Mouse (Mus musculus): ENCODE data around the gene Cyp17a1. TPM values are rescaled to one million over a fixed set of nuclear protein-coding genes. Genes with fewer than 3 reads are reported as not detected.

Cyp17a1 gene
- polyA plus RNA-seq, 1 experiment: not detected

DNA sequence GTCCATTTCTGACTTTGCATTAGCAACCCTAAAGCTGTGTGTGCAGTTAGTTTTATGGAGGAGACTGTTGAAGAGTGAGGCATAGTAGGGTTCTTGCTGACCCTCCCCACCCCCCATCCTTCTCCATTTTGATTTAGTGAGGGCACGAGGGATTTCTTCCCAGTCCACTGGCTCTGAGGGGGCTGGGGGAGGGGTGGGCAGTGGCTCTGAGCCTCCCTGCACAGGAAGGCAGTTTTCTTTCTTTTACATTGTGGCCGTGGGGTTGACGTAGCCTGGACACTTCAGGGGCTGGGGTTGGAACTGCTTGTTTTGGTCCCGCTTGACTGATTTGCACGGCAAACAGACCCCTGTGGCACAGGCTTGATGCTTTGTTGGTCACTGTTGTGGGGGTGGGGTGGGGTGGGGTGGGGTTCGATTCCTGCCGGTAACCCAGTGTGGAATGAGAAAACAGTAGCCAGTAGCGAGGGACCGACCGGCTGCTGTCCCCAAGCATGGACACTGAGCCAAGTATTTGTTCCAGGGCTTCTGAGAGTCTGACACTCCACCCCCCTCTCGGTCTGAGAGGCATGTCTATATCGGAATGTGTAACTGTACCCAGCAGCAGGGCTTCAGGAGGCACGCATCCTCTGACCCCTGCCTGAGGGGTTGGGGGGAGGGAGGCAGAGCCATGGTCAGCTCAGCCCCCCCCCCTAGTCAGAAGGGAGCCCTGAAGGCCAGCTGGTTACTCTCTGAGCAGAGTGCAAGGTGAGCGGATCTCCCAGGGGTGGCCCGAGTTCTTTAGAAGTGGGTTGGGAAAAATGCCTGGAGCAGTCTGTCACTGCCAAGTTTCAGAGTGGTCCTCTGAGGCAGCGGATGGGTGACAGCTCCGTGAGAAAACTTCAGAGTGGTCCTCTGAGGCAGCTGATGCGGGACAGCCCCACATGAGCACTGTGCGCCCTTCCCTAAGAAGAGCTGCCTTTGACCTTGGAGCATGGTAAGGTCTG lies 48.9 kb downstream of the Cyp17a1 start:
- TF ChIP-seq POLR2A (IDR thresholded peaks at IDR 0.05; ENCODE audit: insufficient read depth, low read depth, low read length) (no peak), CTCF (IDR thresholded peaks at IDR 0.05; ENCODE audit: insufficient read depth, low read depth, low read length) (no peak)
- 50% methylated on average over 19 of the region's 19 CpGs for WGBS
- Histone ChIP-seq H3K27ac (ENCODE audit: insufficient read depth, low read depth, low read length) (no peak overlapping the region), H3K4me1 (ENCODE audit: control insufficient read depth, insufficient read depth, low read length) (peaks cover 53% of the 10 kb centered on the region), H3K4me3 (ENCODE audit: insufficient read depth, low read depth, low read length) (no peak overlapping the region)

DNA sequence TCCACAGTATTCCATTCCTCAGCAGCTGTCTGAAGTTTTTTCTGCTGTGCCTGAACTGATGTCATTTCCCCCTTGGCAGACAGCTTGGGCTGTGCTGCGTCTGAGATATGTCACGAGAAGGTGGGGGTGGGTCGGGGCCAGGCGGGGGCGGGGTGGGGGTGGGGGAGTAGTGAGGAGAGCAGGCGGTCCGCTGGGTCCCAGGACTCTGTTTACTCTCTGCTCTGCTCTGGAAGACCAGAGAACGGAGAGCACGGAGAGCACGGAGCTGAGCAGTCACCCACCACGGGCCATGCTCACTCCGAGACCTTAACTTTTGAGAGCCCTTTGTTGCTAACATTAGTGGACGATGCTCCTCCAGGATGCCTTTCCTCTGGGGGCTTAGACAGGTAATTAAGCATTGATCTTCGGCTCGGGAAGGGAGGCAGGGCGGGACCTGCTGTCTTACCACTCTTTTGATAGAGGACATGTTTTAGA lies 49.7 kb downstream of the Cyp17a1 start:
- H3K27ac ChIP-seq (ENCODE audit: insufficient read depth, low read depth, low read length): no peak overlapping the region
- H3K4me1 ChIP-seq (ENCODE audit: control insufficient read depth, insufficient read depth, low read length): peaks cover 62% of the 10 kb centered on the region
- no peak for TF ChIP-seq CTCF (IDR thresholded peaks at IDR 0.05; ENCODE audit: insufficient read depth, low read depth, low read length)
- H3K4me3 ChIP-seq (ENCODE audit: insufficient read depth, low read depth, low read length): no peak overlapping the region
- 24% methylated on average over 16 of the region's 16 CpGs for WGBS

DNA sequence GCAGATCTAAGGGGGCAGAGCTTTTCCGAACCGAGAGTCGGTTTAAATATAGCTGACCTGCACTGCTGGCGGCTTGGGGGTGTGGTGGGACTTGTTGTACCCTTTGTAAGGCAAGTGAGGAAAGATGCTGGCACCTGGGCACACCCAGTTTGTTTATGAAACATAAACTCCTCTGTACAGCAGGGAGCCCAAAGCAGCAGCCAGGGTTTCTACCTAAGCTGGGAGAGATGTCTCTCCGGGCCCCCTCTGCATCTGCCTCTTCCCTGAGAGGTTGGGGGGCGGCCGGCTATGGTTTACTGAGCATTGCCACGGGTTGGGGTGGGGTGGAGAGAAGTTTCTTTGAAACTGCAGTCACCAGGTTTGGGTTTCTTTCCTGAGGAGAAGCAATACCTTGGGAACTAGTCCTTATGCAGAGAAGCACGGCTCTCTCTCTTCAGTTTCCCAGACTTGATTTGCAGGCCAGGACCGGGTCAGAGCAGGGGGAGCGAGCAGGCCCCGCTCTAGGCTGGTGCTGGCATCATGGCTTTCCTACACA lies 50.2 kb downstream of the Cyp17a1 start:
- peaks cover 65% of the 10 kb centered on the region for H3K4me1 ChIP-seq (ENCODE audit: control insufficient read depth, insufficient read depth, low read length)
- no peak for TF ChIP-seq CTCF (IDR thresholded peaks at IDR 0.05; ENCODE audit: insufficient read depth, low read depth, low read length)
- no peak for TF ChIP-seq POLR2A (IDR thresholded peaks at IDR 0.05; ENCODE audit: insufficient read depth, low read depth, low read length)
- no peak overlapping the region for H3K4me3 ChIP-seq (ENCODE audit: insufficient read depth, low read depth, low read length)
- H3K27ac ChIP-seq (ENCODE audit: insufficient read depth, low read depth, low read length): no peak overlapping the region
- 29% methylated on average over 12 of the region's 12 CpGs for WGBS

DNA sequence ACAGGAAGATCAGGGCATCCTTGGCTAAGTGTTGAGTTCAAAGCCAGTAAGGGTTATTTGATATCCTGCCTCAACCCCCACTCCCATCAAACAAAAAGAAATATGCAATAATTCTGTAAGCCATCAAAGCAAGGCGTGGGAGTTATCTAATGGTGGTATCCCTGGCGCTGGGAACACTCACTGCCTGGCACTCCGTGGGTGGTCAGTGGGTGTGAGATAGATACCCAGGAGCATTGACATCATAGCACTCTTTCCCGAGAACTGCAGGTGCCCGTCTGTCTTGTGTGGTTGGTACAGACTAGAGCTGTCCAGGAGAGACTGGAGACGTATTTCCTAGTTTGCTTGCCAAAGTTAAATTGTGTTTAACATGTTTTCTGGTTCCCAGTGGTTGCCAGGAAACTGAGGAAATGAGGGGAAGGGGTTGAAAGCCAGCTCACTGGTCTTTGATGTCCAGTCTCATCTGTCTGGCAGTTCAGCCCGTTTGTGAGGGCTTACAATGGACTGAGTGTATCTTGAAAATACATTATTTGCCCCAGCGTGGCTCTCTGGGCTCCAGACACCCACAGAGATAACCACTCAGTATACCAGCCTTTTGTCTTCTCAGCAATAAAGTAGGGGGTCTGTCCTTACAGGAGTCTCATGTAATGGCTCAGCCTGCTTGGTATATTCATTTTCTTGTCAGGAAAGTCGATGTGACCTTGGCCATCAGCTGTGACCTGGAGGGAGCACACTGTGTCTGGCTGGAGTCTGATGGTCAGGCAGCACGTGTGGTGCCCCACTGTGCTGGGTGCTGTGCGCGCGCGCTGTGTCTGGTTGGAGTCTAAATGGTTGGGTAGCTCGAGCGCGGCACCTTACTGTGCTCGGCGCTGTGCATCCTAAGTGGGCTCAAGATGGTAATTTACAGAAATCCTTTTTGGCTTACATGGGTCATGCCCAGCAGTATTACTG lies 51.5 kb downstream of the Cyp17a1 start:
- no peak overlapping the region for H3K4me3 ChIP-seq (ENCODE audit: insufficient read depth, low read depth, low read length)

DNA sequence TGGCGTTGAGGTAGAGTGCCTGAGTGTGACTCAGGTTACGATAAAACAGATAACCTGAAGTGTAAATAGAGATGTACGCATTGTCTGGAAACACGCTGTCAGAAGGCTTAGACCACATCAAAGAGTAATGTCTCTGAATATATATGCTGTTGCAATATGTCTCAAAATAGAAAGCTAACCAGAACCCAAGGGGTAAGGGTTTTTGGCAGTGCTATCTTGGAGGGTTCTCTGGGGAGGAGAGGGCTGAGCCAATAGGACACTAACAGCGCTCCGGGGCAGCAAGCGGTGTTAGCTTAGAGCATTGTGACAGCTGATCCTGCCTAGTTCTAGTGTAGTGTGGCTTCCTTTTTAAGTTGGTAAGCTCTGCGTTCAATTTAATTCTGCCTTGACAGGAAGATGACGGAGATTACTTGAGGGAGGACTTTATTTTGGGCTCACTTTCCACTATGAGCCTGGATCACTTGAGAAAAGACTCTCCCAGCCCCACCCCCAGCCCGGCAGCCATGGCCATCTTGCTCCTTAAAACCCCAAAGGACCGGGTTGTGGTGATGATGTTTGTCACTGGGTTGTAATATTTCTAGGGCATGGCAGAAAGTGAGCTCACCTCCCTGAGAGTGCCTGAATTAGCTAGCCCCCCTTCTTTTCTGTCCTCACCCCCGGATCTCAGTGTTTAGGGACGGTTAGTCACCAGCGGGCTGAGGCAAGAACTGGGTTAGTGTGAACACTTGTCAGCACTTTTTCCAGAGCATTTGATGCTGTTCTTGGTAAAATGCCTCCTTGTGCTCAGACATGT lies 52.8 kb downstream of the Cyp17a1 start:
- peaks cover 65% of the 10 kb centered on the region for H3K4me1 ChIP-seq (ENCODE audit: control insufficient read depth, insufficient read depth, low read length)
- H3K27ac ChIP-seq (ENCODE audit: insufficient read depth, low read depth, low read length): peak overlapping the region; percentile 66
- no peak overlapping the region for H3K4me3 ChIP-seq (ENCODE audit: insufficient read depth, low read depth, low read length)
- TF ChIP-seq POLR2A (IDR thresholded peaks at IDR 0.05; ENCODE audit: insufficient read depth, low read depth, low read length) (no peak), CTCF (IDR thresholded peaks at IDR 0.05; ENCODE audit: insufficient read depth, low read depth, low read length) (no peak)
- WGBS: 50% methylated on average over 14 of the region's 14 CpGs

More for the DNA sequence above, 51.5 kb downstream of the Cyp17a1 start:
- Histone ChIP-seq H3K4me1 (ENCODE audit: control insufficient read depth, insufficient read depth, low read length) (peaks cover 65% of the 10 kb centered on the region), H3K27ac (ENCODE audit: insufficient read depth, low read depth, low read length) (peak overlapping the region; percentile 66)
- WGBS: 60% methylated on average over 19 of the region's 19 CpGs
- TF ChIP-seq CTCF (IDR thresholded peaks at IDR 0.05; ENCODE audit: insufficient read depth, low read depth, low read length): no peak

DNA sequence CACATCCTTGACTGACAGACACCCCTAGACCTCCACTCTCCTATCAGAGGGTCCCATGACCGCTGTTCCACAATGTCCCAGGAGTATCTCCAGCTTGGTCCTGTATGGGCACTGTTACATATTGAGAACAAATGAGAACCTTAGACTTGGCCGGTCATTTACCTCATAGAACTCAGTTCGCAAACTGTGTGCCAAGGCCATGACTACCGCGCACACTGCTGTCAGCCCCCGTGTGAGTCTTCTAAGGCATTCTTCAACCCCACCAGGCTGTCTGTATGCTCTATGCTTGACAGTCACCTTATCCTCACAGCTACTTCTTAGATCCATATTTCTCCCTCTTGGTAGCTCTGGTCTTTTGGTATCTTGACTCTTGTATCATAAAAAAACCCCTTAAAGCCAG lies 53.5 kb downstream of the Cyp17a1 start:
- Histone ChIP-seq H3K4me1 (ENCODE audit: control insufficient read depth, insufficient read depth, low read length) (peaks cover 60% of the 10 kb centered on the region), H3K27ac (ENCODE audit: insufficient read depth, low read depth, low read length) (no peak overlapping the region), H3K4me3 (ENCODE audit: insufficient read depth, low read depth, low read length) (no peak overlapping the region)
- TF ChIP-seq CTCF (IDR thresholded peaks at IDR 0.05; ENCODE audit: insufficient read depth, low read depth, low read length) (no peak), POLR2A (IDR thresholded peaks at IDR 0.05; ENCODE audit: insufficient read depth, low read depth, low read length) (no peak)
- WGBS: 95% methylated on average over 6 of the region's 6 CpGs

DNA sequence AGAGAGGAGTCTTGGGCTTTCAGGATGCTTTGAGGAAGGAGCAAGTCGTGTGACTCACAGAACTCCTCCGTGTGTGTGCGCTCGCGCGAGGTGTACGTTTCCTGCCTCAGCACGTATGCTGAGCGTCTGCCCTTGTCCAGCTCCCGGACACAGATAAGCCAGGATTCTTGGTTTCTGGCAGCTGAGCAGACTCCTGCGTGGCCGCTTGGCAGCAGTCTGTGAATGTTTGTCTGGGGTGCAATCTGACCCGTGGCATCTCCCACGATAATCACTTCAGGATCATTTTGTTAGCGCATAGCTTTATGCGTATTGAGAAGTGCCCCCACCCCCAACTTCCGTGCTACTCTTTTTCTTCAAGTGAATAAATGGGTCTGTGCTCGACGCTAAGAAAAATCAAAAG lies 54.0 kb downstream of the Cyp17a1 start:
- 59% methylated on average over 19 of the region's 19 CpGs for WGBS
- no peak for TF ChIP-seq CTCF (IDR thresholded peaks at IDR 0.05; ENCODE audit: insufficient read depth, low read depth, low read length)
- TF ChIP-seq POLR2A (IDR thresholded peaks at IDR 0.05; ENCODE audit: insufficient read depth, low read depth, low read length): no peak
- no peak overlapping the region for H3K27ac ChIP-seq (ENCODE audit: insufficient read depth, low read depth, low read length)
- H3K4me1 ChIP-seq (ENCODE audit: control insufficient read depth, insufficient read depth, low read length): peaks cover 55% of the 10 kb centered on the region
- no peak overlapping the region for H3K4me3 ChIP-seq (ENCODE audit: insufficient read depth, low read depth, low read length)

DNA sequence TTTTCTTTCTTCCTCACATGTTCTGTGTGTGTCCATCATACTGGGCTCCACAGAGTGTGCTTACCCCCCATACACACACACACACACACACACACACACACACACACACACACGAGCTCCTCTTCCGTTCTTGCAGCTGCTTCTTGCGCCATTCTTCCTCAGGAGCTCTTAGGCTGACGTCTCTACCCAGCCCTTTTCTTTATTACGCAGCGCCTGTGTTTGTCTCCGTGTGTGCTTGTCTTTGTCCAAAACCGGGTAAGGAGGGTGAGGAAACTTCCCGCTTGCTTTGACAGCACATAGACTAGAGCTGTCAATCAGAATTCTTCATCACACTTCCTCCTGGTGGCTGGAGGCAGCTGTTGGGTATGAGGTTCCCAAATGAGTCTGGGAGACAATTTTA lies 54.6 kb downstream of the Cyp17a1 start:
- 34% methylated on average over 9 of the region's 9 CpGs for WGBS
- H3K27ac ChIP-seq (ENCODE audit: insufficient read depth, low read depth, low read length): no peak overlapping the region
- peaks cover 48% of the 10 kb centered on the region for H3K4me1 ChIP-seq (ENCODE audit: control insufficient read depth, insufficient read depth, low read length)
- no peak overlapping the region for H3K4me3 ChIP-seq (ENCODE audit: insufficient read depth, low read depth, low read length)
- TF ChIP-seq CTCF (IDR thresholded peaks at IDR 0.05; ENCODE audit: insufficient read depth, low read depth, low read length): no peak
- no peak for TF ChIP-seq POLR2A (IDR thresholded peaks at IDR 0.05; ENCODE audit: insufficient read depth, low read depth, low read length)

All from olfactory bulb, adult 2 months (tissue).